Mouse (Mus musculus) liver, embryonic 14.5 days (tissue): ENCODE measurements around the gene Cipc.

Experiments used
- CTCF ChIP-seq: IDR thresholded peaks from 2 replicates; pipeline ENCODE4 v1.5.1; 2016; ENCODE audit warnings: antibody characterized with exemption, low read depth, control low read depth
- EP300 ChIP-seq: IDR thresholded peaks from 2 replicates; pipeline ENCODE4 v1.6.1; 2016; ENCODE audit warnings: antibody characterized with exemption, low read depth

DNA sequence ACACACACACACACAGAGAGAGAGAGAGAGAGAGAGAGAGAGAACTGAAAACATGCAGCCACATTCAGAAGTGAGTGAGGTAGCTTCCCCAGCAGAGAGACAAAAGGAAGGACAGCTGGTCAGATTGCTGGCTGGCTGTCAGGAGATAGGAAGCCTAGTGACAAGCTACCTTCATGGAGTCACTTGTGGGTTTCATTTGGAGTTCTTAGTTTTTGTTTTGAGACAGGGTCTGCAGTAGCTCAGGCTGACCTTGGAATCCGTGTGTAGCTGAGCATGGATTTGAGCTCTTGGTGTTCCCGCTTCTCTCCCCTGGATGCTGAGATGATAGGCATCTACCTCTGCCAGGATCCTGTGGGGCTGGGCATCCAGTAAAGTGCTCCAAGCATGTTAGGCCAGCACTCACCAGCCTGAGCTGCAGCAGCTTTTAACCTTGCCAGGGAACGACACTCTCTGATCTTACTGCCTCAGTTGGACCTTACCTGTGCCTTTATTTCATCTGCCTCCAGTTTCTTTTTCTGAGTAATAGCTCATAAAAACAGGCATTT, 14.0 kb downstream of the Cipc start:
- no peak for TF ChIP-seq CTCF
- TF ChIP-seq EP300, result no peak
